Mouse (Mus musculus) testis, postnatal 14 days (tissue): ENCODE results near the gene Ubxn11.

Source experiments
- DNase-seq: peaks from one replicate; pipeline ENCODE4 v3.0.0; 2021; ENCODE audit warnings: low spot score

Gene Ubxn11

DNA sequence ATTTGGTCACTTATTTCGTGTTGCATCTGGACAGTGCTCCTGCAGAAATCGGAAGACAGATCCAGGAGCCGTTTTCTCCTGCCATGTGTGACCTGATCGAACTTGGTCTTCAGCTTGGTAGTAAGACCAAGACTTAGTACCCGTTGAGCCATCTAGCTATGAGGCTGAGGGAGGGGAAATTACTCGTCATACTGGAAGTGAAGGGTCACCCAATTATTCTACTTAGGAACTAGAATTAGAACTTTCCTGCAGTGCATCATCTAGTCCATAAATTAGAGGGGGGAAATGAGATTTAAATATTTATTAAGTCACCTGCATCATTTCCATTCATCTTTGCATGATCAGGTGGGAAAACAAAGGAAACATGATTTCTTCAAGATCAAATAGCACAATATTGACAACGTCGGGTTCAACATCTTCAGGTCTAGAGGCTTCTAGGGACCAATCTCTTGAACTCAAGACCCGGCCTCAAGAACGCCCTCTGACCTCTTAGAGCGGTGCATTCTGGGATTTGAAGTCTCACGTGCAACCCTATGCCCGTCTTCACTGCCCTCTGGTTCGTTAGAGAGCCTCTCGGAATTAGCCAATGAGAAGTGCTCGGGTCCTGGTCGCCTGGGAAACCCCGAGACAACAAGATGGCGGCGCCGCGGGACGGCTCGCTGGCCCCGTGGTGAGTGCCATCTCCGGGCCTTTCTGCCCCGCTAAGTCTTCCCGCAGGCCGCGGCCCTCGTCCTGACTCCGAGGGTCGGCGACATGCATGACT lies at the start of gene Ubxn11:
Gene Ubxn11 (plus strand): TSS at position 592 of the 763 bp plus-strand sequence.
- DNase-seq: peak; percentile 93

DNA sequence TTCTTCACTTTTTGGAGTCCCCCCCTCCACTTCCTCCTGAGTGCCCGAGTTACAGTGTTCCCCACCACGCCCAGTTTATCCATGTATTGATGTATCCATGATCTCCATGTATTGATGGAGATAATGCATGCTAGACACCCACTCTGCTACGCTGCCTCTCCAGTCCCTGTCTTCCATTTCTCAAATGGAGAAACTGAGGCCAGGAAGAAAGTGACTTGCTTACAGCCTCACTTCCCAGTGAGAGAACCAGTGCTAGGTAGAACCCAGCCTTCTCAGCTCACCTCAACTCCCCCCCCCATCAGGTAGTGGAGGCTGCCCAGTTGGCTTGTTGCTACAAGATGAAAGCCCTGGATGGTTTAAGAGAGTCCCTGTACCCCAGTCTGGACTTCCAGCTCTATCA lies 48.8 kb upstream of the Ubxn11 start, which contains the start of gene Zfp683:
Gene Zfp683 (plus strand): TSS at position 301 of the 400 bp plus-strand sequence.
- DNase-seq: no peak

DNA sequence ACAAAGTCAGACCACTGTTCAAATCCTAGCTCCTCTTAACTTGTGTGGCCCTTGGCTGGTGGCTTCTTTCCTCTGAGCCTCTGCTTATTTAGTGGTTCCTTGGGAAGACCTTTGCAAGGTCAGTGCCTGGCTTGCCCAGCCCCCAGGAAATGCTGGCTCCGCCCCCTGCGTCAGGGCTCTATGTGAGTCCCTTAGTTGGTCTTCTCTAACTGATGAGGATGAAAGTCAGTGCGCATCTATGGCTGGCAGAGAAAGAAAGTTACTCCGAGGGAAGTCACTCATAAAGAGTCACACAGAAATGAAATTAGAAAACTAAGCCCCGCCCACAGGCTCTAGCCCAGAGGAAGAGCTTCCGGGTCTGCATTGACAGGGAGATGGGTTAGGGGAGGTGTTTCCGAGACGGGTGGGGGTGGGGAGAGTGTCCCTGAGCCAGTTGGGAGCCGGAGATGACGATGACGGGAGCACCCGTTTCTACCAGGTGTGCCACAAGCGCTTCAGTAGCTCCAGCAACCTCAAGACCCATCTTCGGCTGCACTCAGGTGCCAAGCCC lies 44.1 kb upstream of the Ubxn11 start:
- no peak for DNase-seq

GRCm38 (mm10) chr4:134058908-134059307 lies 43.5 kb upstream of the Ubxn11 start:
- no peak for DNase-seq

GRCm38 (mm10) chr4:134060135-134060865 lies 42.1 kb upstream of the Ubxn11 start, which contains the start of gene Crybg2:
Gene Crybg2 (plus strand): TSS chr4:134060815.
- DNase-seq: no peak

DNA sequence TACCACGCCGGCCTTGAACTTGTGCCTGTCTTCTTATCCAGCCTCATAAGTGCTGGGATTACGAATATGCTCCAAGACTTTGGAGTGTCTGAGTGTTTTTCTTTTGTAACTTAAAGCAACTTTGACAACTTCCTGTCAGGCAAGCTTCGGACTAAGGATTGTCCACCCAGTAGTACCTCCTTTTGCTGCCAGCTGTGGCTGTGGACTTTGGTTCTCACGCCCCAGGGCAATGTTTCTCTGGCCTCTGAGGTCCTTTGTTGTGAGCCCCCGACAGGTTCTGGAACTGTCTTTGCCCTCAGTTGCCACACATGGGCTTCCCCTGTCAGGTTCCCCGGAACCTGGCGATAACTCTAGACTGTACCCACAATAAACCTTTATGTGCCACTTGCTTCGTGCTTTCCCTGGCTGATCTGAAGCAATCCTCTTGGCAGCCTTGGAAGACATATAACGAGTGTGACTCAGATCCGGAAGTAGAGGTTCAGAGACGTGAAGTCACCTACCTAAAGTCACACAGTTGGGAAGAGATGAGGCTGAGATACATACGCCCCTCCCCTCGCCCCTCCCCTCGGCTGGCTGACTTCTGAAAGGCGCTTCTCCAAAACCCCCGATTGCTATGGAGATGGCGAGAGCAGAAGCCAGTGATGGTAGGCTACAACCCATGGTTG lies 41.1 kb upstream of the Ubxn11 start:
- DNase-seq: no peak

- no peak for DNase-seq
Measured at GRCm38 (mm10) chr4:134061944-134062446, 40.4 kb upstream of the Ubxn11 start.

GRCm38 (mm10) chr4:134062561-134062960 lies 39.8 kb upstream of the Ubxn11 start:
- DNase-seq: no peak

DNA sequence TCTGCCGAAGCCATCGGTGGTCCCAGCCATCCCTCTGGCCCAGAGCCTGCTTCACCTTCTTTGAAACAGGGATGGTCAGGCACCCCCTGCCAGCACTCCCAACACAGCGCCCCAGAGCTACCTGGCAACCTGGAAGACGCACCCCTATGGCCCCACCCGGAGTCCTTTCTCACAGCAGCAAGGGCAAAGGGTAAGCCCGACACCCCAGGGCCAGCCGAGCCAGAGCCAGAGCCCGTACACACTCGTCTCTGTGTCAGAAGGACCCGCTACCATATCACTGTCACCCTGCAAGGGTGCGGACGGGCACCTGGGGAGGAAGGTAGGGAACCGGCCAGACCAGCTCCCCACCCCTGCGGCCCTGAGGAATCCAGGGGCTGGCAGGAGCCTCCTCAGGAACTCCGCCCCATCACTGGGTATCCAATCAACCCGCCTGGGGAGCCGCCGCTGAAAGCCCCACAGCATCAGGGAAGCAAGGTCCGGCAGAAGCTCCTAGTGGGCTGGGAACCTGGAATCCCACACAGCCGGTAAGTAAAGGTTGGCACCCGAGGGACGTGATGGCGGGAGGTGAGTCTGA lies 36.9 kb upstream of the Ubxn11 start:
- no peak for DNase-seq

- no peak for DNase-seq
Measured at GRCm38 (mm10) chr4:134067383-134067782, 35.0 kb upstream of the Ubxn11 start.

DNA sequence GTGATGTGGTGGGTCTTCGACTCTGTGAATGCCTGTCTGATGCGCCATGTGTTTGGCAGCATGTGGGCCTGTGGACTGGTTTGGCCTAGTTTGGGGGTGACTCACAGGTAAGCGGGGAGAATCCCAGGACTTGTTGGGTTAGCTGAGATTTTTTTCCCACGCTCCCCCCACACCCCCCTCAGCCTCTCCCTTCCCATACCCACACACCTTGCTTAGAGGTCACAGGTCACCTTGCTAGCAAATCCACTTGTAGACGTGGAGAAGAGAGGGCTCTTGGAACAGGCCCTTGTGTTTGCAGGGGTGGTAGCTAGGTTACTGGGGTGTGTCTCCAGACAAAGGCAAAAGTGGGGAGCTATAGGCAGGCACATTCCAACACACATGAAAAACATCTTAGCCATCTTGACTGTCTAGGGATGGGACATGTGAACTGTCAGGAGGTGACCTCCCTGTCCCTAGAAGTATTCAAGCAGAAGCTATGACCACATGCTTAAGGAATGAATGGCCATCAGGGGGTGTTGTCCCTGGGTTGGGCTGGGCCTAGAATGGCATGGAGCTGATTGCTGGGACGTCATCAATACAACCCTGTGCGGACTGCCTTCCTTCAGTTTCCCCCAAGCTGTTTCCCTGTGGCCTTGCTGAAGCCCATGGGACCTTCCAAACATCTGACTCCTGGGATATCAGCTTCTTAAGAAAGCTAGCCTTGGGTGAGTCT lies 34.4 kb upstream of the Ubxn11 start:
- DNase-seq: no peak

DNA sequence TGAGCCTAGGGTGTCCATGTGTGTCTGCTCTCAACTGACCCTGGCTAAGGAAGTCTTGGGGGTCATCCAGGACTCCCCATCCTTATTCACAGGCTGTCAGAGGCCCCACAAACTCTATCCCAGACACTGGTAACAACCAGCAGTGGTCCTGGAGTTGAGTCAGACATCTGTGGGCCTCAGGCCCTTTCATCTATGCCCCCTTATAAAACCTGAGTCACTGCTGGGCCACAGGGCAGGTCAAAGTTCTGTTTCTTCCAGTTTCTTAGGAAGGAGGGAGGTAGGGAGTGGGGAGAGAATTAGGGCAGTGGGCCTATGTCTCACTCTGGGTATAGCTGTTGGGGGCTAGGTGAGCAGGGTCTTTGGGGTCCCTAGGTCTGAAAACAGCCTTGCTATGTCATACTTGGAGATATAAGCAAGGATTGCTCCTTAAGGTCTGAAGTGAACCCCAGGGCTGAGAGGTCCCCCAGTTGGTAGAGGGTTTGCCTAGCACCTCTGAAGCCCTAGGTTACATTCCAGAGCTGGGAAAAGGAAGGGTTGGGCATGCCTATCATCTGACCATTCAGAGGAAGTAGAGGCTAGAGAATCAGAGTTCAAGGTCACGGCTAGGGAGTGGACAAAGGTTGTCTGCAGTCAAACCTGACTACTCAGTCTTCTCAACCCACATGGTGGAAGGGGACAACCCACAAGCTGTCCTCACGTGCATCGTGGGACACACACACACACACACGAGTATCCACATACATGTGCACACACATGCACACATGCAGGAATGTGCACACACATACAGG lies 33.4 kb upstream of the Ubxn11 start:
- DNase-seq: no peak

- peak; percentile 64 for DNase-seq
Measured at GRCm38 (mm10) chr4:134078694-134079093, 23.7 kb upstream of the Ubxn11 start.

GRCm38 (mm10) chr4:134080674-134081073 lies 21.7 kb upstream of the Ubxn11 start:
- DNase-seq: no peak

DNA sequence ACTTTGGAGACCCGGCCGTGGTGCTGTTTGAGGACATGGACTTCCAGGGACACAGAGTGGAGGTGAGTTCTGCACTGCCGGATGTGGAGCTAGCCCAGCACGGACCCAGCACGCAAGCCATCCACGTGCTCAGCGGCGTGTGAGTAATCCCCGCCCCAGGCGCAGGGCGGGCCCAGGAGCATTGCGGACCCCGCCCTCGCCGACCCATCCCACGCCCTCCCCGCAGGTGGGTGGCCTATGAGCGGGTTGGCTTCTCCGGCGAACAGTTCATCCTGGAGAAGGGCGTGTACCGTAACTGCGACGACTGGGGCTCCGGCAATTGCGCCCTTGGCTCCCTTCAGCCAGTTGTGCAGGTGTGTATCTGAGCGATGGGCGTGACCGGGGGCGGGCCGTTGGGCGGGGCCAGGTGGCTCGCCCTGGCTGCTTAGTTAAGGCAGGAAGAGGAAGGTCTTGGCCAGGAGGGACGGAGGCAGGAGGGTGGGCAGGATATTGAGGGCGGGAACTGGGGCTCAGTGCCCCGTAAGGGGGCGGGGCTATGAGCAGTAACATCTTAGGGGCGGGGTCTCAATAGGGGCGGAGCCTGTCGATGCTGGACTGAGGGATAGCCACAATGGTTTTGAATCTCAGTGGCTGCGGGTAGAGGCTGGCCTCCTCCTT lies 20.5 kb upstream of the Ubxn11 start:
- DNase-seq: peak; percentile 87

- DNase-seq: no peak
Measured at GRCm38 (mm10) chr4:134082460-134082859, 19.9 kb upstream of the Ubxn11 start.

DNA sequence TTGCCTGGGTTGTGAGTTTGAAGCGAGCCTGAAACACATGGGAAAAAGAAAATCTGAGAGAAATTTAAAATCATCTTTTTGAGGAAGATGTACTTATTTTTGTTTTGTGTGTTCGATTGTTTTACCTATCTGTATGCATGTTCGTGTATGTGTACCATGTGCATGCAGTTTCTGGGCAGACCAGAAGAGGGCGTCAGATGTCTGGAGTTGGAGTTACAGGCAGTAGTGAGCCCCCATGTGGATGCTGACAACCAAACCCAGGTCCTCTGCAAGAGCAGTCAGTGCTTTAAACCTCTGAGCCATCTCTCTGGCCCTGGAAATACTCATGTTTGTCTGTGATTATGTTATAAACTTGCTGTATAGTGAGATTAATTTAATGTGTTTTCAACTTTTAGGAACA lies 17.4 kb upstream of the Ubxn11 start:
- DNase-seq: no peak

GRCm38 (mm10) chr4:134087412-134087811 lies 15.0 kb upstream of the Ubxn11 start:
- DNase-seq: no peak

- DNase-seq: no peak
Measured at GRCm38 (mm10) chr4:134089029-134089428, 13.3 kb upstream of the Ubxn11 start.
